Mouse (Mus musculus) liver, embryonic 12.5 days (tissue): Measurements from ENCODE around the gene Cyb561d2. TPM values are rescaled to one million over a fixed set of nuclear protein-coding genes. Genes with fewer than 3 reads are reported as not detected.

ENCODE experiments used
- ATAC-seq: fragments of 200-750 bp; cut with Nextera tagmentation; 2 replicates; pipeline ENCODE4 v1.8.0; 2017; ENCODE audit warnings: moderate number of reproducible peaks, mild to moderate bottlenecking, moderate library complexity
- H3K27ac ChIP-seq: fragments of 300-500 bp; sonication (generic); 2 replicates; pipeline ENCODE4 v1.5.1; 2016; ENCODE audit warnings: mild to moderate bottlenecking
- H3K27me3 ChIP-seq: fragments of 300-500 bp; sonication (generic); replicated peaks from 2 replicates; pipeline ENCODE4 v1.6.1; 2016; ENCODE audit warnings: mild to moderate bottlenecking, moderate library complexity
- H3K36me3 ChIP-seq: fragments of 300-500 bp; sonication (generic); 2 replicates; pipeline ENCODE4 v1.6.1; 2016; ENCODE audit warnings: mild to moderate bottlenecking, moderate library complexity
- H3K4me1 ChIP-seq: fragments of 300-500 bp; sonication (generic); 2 replicates; pipeline ENCODE4 v1.6.1; 2016
- H3K4me2 ChIP-seq: fragments of 300-500 bp; sonication (generic); 2 replicates; pipeline ENCODE4 v1.6.1; 2016; ENCODE audit warnings: mild to moderate bottlenecking, moderate library complexity
- H3K4me3 ChIP-seq: fragments of 300-500 bp; sonication (generic); 2 replicates; pipeline ENCODE4 v1.5.1; 2016; ENCODE audit warnings: mild to moderate bottlenecking, moderate library complexity
- H3K9ac ChIP-seq: fragments of 300-500 bp; sonication (generic); 2 replicates; pipeline ENCODE4 v1.6.1; 2016; ENCODE audit warnings: mild to moderate bottlenecking, moderate library complexity
- H3K9me3 ChIP-seq: fragments of 300-500 bp; sonication (generic); replicated peaks from 2 replicates; pipeline ENCODE4 v1.6.1; 2016; ENCODE audit warnings: mild to moderate bottlenecking, moderate library complexity
- WGBS: fragments of 180-500 bp; shearing (Covaris S2); methylation state at CpG from one replicate; pipeline ENCODE4 v1.1.7; 2016; ENCODE audit not compliant: insufficient replicate concordance; 5-methylcytosine and 5-hydroxymethylcytosine counted together
- polyA plus RNA-seq: library from polyadenylated mRNA; unstranded; fragments of >200 nt; fragmentation: Nextera tagmentation; extraction: Ambion mirVana; gene quantifications from 2 replicates; pipeline ENCODE4 v1.2.1, GENCODE M21; 2016

Cyb561d2 gene
- polyA plus RNA-seq, 1 experiment from 2014 or later: 18.5 TPM

DNA sequence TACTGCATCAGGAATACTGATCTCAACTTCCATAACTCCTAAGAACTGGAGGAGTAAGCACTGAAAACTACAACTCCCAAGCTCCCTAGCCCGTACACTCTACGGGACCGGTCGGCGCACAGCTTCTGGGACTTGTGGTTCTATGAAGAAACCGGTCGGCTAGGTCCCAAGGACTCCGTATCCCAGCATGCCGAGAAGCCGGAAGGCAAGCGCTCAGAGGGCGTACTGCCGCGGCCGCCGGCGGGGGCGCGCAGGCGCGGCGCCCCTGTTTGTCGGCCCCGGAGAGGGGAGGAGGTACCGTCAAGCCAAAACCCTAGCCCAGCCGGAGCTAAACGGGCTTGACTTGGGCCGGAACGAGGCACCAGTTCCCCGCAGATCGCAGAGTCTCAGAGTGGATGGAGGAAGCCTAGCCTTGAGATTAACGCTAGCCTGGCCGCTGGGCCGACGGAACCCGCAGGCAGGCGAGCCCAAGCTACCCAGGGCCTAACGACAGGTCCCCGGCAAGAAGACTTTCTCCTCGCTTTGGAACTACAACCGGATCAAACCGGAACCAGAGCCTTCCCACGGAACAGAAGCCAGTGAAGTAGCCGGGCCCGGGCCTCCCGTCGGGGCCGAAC, 8.1 kb downstream of the Cyb561d2 start, which contains the start of gene Tmem115:
Tmem115 (plus strand) TSS at position 155 of the 617 bp plus-strand sequence.
- H3K4me2 ChIP-seq: peak within 1 kb of the TSS; percentile 93
- under 1% methylated on average over 48 of the region's 48 CpGs for WGBS

DNA sequence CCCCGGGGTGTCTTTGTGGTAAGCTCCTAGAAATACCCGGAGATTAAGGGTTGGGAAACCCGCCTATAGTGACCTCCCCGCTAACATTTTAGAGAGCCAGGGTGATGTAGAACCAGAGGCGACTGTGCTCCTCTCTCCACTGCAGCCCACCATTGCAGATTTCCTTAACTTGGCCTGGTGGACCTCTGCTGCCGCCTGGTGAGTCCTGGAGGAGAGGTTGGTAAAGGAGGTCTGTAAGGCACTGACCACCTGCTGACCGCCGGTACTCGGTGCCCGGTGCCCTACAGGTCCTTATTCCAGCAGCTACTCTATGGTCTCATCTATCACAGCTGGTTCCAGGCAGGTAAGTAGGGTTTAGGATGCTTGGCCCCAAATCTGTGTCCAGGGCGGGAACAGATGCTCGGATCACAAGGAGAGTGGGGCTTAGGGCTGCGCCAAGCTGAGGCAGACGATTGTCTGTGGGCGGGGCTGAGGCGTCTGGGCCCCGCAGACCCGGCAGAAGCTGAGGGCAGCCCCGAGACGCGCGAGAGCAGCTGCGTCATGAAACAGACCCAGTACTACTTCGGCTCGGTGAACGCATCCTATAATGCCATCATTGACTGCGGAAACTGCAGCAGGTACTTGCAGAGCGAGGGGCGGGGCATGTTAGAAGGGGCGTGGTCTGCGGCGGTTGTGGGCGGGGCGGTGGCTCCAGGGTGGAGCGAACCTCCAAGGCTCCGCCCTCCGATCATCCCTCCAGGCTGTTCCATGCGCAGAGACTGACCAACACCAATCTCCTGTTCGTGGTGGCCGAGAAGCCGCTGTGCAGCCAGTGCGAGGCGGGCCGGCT, 15.6 kb downstream of the Cyb561d2 start:
- peak overlapping the region; percentile 48 for H3K4me3 ChIP-seq
- no peaks in the 10 kb centered on the region for H3K9me3 ChIP-seq
- H3K4me1 ChIP-seq: peaks cover 27% of the 10 kb centered on the region
- H3K9ac ChIP-seq: no peak overlapping the region; the same call in 1 of the 2 replicates
- H3K4me2 ChIP-seq: peak overlapping the region; percentile 73
- peaks cover 91% of the 10 kb centered on the region for H3K27me3 ChIP-seq
- H3K36me3 ChIP-seq: no peaks in the 10 kb centered on the region
- no peak overlapping the region for H3K27ac ChIP-seq
- ATAC-seq: peak; percentile 66
- WGBS: 7% methylated on average over 44 of the region's 44 CpGs

More for the DNA sequence above, 8.1 kb downstream of the Cyb561d2 start, which contains the start of gene Tmem115:
- peaks cover 40% of the 10 kb centered on the region for H3K4me1 ChIP-seq
- no peaks in the 10 kb centered on the region for H3K9me3 ChIP-seq
- peaks cover 25% of the 10 kb centered on the region for H3K36me3 ChIP-seq
- H3K4me3 ChIP-seq: peak within 1 kb of the TSS; percentile 87
- H3K27ac ChIP-seq: peak within 1 kb of the TSS; percentile 85
- peak; percentile 97 for ATAC-seq
- peaks cover 22% of the 10 kb centered on the region for H3K27me3 ChIP-seq
- peak within 1 kb of the TSS; percentile 94 for H3K9ac ChIP-seq

DNA sequence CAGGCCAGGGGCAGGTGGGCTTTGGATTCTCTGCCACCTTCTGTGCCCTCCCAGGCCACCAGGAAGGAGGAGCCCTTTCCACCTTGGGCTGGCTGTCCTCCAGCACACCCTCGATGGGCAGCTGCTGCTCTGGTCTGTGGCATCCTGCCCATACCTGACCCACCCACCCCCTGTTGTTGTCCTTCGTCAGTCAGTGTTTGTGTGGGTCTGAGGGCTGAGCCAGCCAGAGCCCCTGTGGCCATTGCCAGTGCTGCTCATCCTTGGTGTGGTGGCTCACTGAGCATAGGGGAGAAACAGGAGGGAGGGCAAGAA, 19.6 kb downstream of the Cyb561d2 start:
- H3K4me3 ChIP-seq: no peak overlapping the region
- no peaks in the 10 kb centered on the region for H3K9me3 ChIP-seq
- H3K27ac ChIP-seq: no peak overlapping the region
- 64% methylated on average over 2 of the region's 2 CpGs for WGBS
- H3K27me3 ChIP-seq: peaks cover 76% of the 10 kb centered on the region
- peaks cover 25% of the 10 kb centered on the region for H3K4me1 ChIP-seq
- H3K9ac ChIP-seq: no peak overlapping the region
- no peak for ATAC-seq
- H3K36me3 ChIP-seq: no peaks in the 10 kb centered on the region
- peak overlapping the region; percentile 48 for H3K4me2 ChIP-seq

DNA sequence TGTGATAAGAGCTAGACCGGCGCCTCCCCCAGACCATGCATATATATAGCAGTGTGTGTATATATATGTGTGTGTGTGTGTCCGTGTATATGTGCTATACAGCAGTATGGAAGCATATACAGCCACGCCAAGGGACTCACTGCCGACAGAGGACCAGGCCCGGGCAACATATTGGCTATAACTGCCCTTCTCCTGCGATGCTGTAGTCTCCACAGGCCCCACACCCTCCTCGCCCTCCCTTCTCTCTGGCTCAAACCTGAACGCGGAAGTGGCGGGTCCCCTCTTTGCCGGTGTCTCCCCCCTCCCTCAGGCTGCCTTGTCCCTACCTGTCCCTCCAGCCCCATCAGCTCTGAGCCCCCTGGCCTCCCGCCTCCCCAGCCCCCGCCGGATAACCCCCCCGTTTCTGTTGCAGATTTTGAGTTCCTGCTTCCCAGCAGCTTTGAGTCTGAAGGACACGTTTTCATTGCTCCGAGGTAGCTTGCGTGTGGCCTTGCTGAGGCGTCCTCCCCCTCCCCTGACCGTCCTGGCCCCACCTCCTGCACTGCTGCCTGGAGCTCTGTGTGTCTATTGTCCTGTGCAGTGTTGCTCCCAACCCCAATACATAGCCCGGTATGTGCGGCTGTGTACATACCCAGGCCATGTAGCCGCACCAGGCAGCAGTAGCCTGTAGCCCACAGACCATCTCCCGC, 20.1 kb downstream of the Cyb561d2 start:
- H3K27me3 ChIP-seq: peaks cover 75% of the 10 kb centered on the region
- no peaks in the 10 kb centered on the region for H3K9me3 ChIP-seq
- no peaks in the 10 kb centered on the region for H3K36me3 ChIP-seq
- no peak for ATAC-seq
- no peak overlapping the region for H3K27ac ChIP-seq
- H3K9ac ChIP-seq: no peak overlapping the region; the same call in 1 of the 2 replicates
- no peak overlapping the region for H3K4me3 ChIP-seq
- WGBS: 17% methylated on average over 25 of the region's 25 CpGs
- peaks cover 20% of the 10 kb centered on the region for H3K4me1 ChIP-seq
- peak overlapping the region; percentile 48 for H3K4me2 ChIP-seq

DNA sequence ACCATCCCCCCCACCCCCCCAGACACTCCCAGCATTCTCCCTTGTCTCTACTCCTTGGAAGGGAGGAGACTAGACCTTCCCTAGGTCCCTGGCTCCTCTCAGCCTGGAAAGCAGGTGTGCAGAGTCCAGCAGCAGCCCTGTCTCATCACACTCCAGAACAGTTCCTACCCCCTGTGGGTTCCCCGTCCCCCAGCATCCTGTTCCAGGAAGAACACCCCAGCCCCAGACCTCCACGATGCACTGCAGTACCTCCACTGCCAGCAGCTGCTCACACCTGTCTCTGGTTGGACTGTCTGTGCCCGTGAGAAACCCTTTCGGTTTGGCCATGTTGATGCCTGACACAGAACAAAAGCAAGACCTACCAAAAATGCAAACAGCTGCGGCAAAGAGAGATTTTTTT, 20.8 kb downstream of the Cyb561d2 start:
- Histone ChIP-seq H3K36me3 (no peaks in the 10 kb centered on the region), H3K9ac (no peak overlapping the region), H3K4me2 (no peak overlapping the region), H3K4me1 (peaks cover 14% of the 10 kb centered on the region), H3K27me3 (peaks cover 75% of the 10 kb centered on the region), H3K9me3 (no peaks in the 10 kb centered on the region), H3K27ac (no peak overlapping the region), H3K4me3 (no peak overlapping the region)
- WGBS: 51% methylated on average over 5 of the region's 5 CpGs
- ATAC-seq: no peak

DNA sequence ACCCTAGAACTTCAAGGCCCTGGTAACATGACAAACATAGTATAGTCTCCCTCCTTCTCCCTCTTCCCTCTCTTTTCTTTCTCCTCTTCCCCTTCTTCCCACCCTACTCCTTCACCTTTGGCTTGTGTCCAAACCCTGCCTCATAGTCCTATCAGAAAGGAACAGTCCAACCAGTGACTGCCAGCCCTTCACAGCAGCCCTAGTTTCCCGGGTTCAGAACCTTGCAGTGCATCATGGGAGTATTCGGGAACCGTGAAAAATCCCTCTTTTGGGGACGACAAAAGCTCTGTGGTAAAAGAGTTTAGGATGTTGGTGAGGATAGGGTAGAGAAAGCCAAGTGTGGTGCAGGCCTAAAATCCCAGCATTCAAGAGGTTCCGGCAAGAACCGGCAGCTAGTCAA, 21.7 kb downstream of the Cyb561d2 start:
- peaks cover 70% of the 10 kb centered on the region for H3K27me3 ChIP-seq
- H3K36me3 ChIP-seq: no peaks in the 10 kb centered on the region
- 63% methylated on average over 6 of the region's 6 CpGs for WGBS
- H3K4me3 ChIP-seq: no peak overlapping the region
- H3K4me1 ChIP-seq: peaks cover 13% of the 10 kb centered on the region
- no peak for ATAC-seq
- H3K9ac ChIP-seq: no peak overlapping the region
- H3K27ac ChIP-seq: no peak overlapping the region
- no peak overlapping the region for H3K4me2 ChIP-seq
- H3K9me3 ChIP-seq: no peaks in the 10 kb centered on the region

DNA sequence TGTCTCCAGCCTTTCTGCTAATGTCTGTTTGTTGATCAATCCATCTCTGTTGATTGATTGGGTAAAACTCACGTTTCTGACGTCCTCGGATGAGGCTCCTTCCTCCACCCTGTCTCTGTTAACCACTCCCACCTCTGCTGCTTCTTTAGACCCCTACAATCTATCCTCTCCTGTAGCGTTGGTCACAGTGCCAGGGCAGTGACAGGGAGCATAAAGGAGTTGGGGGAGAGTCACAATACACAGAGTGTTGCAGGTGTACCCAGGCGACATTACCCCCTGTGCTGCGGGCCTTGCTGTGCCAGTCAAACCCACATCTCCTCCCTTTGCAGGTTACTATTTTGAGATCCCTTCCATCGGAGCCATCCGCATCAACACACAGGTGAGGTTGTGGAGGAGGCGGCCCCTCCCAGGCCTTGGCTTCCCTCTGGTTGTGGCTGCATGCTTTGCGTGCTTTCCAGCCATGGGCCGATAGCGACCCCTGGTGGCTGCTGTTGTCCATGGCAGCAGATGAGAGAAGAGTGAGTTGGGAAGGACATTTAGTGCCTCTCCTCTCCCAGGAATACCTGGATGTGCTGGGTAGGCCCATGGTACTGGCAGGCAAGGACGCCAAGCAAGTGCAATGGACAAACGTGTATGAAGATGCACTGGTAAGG, 27.6 kb downstream of the Cyb561d2 start:
- peak; percentile 17; the same call in 1 of the 2 replicates for ATAC-seq
- Histone ChIP-seq H3K4me3 (no peak overlapping the region), H3K27me3 (peaks cover 58% of the 10 kb centered on the region), H3K9me3 (no peaks in the 10 kb centered on the region), H3K4me1 (no peaks in the 10 kb centered on the region), H3K4me2 (no peak overlapping the region), H3K9ac (no peak overlapping the region), H3K27ac (no peak overlapping the region), H3K36me3 (no peaks in the 10 kb centered on the region)
- 22% methylated on average over 14 of the region's 14 CpGs for WGBS

DNA sequence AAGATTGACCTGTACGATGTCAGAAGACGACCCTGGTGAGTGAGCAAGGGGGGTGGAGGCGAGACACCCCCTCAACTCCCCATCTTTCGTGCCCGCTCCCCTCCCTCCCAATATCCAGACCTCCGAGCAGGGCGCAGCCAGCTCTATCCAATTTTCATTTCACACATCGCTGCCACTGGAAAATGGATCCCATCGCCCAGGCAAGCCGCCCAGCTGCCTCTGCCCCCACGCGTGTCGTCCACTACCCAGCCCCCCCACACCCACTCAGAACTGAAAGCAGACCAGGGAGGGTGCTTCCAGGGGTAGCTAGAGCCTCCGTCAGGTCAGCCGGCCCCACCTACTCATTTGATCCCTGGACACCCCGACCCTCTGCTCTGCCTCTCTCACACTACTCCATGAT, 29.7 kb downstream of the Cyb561d2 start:
- peaks cover 67% of the 10 kb centered on the region for H3K27me3 ChIP-seq

DNA sequence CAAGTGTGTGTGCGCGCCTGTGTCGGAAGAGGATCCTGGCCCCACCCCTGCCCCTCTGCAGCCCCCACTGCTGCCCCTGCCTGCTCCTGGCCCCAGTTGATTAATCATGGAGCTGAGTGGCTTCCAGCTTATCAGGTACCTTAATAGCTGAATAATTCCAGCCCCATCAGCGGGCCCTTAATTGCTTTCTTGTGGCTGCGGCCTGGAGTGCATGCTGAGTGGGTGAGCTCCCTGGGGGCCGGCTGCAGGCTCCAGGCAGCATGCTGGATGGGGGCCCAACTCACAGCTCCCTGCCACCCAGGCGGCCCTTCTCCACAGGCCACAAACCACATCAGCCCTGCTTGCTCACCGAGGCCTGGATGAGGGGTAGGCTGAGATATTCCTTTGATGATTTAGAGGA, 30.6 kb downstream of the Cyb561d2 start:
- no peaks in the 10 kb centered on the region for H3K9me3 ChIP-seq
- no peak overlapping the region for H3K9ac ChIP-seq
- H3K27ac ChIP-seq: no peak overlapping the region
- H3K4me3 ChIP-seq: no peak overlapping the region
- no peaks in the 10 kb centered on the region for H3K4me1 ChIP-seq
- H3K27me3 ChIP-seq: peaks cover 68% of the 10 kb centered on the region
- no peak overlapping the region for H3K4me2 ChIP-seq
- ATAC-seq: no peak
- 55% methylated on average over 8 of the region's 8 CpGs for WGBS
- H3K36me3 ChIP-seq: no peaks in the 10 kb centered on the region

More for the DNA sequence above, 29.7 kb downstream of the Cyb561d2 start:
- no peak overlapping the region for H3K9ac ChIP-seq
- H3K27ac ChIP-seq: no peak overlapping the region
- H3K9me3 ChIP-seq: no peaks in the 10 kb centered on the region
- no peak overlapping the region for H3K4me3 ChIP-seq
- H3K36me3 ChIP-seq: no peaks in the 10 kb centered on the region
- no peak for ATAC-seq
- no peaks in the 10 kb centered on the region for H3K4me1 ChIP-seq
- WGBS: 72% methylated on average over 16 of the region's 16 CpGs
- no peak overlapping the region for H3K4me2 ChIP-seq

DNA sequence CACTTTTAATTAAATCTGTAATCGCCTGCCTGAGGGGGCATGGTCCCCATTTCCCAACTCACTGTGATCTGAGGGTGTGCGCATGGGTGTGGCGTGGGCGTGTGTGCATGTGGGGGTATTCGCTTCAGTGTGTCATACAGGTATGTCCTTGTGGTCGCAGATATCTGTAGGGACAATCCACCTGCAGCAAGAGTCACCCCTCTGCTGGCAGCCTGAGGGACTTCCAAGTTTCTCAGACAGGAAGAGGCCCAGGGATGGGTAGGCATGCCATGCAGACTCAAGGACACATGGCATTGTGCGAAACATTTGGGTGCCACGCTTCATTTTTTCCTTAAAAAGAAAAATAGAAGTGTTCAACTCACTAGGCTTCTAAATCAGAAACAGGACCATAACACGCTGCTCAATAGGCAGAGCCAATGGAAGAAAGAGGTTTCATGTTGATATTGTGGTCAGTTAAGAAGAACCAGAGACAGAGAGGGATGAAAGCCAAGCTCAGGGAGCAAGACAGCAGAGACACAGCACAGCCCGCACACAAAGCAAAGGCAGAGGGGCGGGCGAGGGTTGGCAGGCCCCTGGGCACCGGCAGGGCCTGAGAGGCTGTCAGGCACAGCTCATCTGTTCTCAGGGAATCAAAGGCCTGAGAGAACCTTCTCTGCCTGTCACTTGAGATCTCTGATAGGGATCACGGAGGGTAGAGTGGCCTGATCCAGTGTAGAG, 31.5 kb downstream of the Cyb561d2 start:
- WGBS: 70% methylated on average over 14 of the region's 14 CpGs
- no peak overlapping the region for H3K4me3 ChIP-seq

DNA sequence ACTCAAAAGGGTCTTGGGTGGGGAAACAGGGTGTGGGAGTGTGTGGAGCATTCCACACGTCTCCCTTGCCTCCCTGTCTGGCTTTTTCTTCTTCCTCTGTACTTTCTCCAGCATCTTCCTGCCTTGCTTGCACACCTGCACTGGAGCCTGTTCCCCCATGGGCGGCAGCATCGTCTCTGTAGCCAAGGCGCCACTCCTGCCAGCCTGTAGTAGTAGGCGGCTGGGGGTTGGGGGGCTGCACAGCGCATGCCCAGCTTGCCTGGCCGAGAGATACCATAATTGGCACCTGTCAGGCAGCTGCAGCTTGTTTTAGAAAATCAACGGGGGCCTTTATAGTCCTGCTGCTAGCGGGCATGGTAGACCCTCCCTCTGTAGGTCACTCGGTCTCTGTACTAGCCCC, 33.7 kb downstream of the Cyb561d2 start:
- no peak overlapping the region for H3K4me3 ChIP-seq
- no peaks in the 10 kb centered on the region for H3K36me3 ChIP-seq
- no peaks in the 10 kb centered on the region for H3K4me1 ChIP-seq
- no peak for ATAC-seq
- H3K27me3 ChIP-seq: peaks cover 81% of the 10 kb centered on the region
- H3K4me2 ChIP-seq: no peak overlapping the region
- WGBS: 46% methylated on average over 10 of the region's 10 CpGs
- H3K9ac ChIP-seq: no peak overlapping the region
- no peak overlapping the region for H3K27ac ChIP-seq
- H3K9me3 ChIP-seq: no peaks in the 10 kb centered on the region

More for the DNA sequence above, 31.5 kb downstream of the Cyb561d2 start:
- Histone ChIP-seq H3K27ac (no peak overlapping the region), H3K9ac (no peak overlapping the region), H3K4me1 (no peaks in the 10 kb centered on the region), H3K36me3 (no peaks in the 10 kb centered on the region), H3K4me2 (no peak overlapping the region), H3K27me3 (peaks cover 73% of the 10 kb centered on the region), H3K9me3 (no peaks in the 10 kb centered on the region)
- no peak for ATAC-seq
